Mouse (Mus musculus) cerebellum, postnatal 14 days (tissue): Measurements from ENCODE around the gene Tpst1.

ENCODE experiments used
- DNase-seq, 2 experiments: peaks; one replicate each; pipeline ENCODE4 v3.0.0; 2021; ENCODE audit warnings: mixed read lengths in 2 of 2

Gene Tpst1

DNA sequence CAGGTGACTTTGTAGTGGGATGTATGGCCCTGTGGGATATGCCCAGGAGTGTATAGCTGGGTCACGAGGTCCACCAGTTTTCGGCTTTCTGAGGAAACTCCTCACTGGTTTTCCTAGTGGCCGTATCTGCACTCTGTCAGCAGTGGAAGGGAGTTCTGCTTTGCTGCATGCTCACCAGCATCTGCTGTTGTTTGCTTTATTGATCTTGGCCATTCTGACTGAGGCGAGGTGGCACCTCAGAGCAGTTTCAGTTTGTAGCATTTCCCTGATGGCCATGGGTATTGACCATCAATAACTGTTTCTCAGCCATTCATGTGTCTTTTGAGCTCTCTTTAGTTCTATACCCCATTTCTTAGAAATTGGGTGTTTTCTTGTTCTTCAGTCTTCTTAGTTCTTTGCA is 17.4 kb upstream of the Tpst1 start:
- DNase-seq = no peak

- no peak for DNase-seq
These were observed 16.8 kb upstream of the Tpst1 start for GRCm38 (mm10) chr5:130056303-130056702.

- DNase-seq = peak; percentile 39 to 47
These were observed 13.5 kb upstream of the Tpst1 start for GRCm38 (mm10) chr5:130059413-130060328.

DNA sequence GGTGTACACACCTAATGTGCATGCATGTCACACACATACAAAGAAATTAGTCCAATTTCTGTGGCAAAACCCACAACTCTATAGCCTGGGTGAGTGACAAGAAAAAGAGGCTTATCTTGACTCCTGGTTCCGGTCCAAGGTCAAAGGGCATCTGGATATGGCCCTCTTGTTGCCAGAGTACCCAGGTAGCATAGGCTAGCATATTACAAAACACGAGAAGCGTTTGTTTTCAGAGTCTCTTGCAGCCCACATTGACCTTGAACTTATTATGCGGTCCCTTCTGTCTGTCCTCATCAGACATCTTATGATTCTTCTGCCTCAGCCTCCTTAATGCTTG is 12.8 kb upstream of the Tpst1 start:
- DNase-seq = no peak

GRCm38 (mm10) chr5:130062096-130062495 is 11.0 kb upstream of the Tpst1 start:
- no peak for DNase-seq

DNA sequence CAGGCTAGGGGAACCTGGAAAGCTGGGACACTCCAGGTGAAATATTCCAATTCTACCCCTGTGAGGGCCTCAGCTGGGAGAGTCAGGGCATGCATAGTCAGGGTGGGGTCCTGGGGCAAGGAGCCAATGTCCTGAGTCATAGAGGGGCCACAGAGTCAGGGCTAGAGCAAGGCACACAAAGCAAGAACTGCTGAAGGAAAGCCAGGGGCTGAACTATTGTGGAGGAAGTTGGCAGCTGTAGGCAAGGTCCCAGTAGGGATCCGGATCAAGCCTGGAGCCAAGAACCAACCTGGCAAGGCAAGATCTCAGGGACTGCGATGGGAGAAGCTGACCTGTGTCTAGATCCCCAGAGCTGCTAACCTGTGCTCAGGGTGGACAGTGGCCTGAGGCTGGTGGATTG is 9.4 kb upstream of the Tpst1 start:
- peak; percentile 70 to 77 for DNase-seq

DNA sequence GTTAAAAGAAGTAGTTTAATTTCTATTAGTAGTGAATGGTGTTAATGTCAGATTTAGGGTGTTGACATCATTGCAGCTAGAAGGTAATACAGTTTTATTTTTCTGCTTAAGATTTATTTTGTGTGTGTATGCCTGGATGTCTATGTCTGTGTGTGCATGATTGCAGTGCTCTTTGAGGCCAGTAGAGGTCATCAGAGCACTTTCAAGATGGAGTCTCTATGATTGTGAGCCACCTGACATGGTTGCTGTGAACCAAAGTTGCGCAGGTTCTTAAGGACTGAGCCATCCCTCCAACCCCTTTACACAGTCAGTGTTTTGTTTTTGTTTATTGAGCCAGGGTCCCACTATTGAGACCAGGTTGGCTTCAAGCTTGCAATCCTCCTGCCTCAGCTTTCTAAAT is 7.5 kb upstream of the Tpst1 start:
- DNase-seq = no peak

DNA sequence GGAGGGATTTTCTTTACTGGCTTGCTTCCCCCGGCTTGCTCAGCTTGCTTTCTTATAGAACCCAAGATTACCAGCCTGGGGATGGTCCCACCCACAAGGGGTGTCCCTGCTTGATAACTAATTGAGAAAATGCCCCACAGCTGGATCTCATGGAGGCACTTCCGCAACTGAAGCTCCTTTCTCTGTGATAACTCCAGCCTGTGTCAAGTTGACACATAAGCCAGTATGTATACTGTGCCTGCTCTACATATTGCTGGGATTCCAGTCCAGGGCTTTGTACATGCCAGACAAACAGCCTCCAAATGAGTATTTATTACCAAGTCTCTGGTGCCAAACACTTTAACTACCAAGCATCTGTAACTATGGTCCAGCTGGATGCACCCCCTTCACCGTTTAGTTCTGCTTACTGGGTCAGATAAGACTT is 5.3 kb upstream of the Tpst1 start:
- no peak for DNase-seq

DNA sequence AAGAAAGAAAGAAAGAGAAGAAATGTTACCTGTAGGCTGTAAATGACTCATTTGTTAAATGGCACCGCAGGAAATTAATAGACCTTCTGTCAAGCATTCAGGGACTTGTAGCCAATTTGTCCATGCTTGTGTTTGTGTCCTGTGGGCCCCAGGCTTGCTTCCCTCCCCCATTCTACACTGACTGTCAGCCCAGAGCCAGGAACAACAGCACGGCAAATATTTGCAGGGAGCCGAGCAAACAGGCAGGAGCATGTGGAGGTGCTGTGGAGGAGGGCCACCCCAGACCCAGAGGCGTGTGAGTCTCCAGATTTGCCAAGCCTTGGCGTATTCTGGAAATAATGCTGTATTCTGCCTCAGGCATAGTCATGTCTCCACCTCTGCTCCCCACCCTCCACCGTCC is 1.4 kb downstream of the Tpst1 start:
- DNase-seq = peak in 1 of 2 experiments; percentile 24

GRCm38 (mm10) chr5:130076396-130076795 is 3.3 kb downstream of the Tpst1 start:
- DNase-seq = peak; percentile 41 to 62

- no peak for DNase-seq
These were observed 5.1 kb downstream of the Tpst1 start for GRCm38 (mm10) chr5:130078096-130078833.

DNA sequence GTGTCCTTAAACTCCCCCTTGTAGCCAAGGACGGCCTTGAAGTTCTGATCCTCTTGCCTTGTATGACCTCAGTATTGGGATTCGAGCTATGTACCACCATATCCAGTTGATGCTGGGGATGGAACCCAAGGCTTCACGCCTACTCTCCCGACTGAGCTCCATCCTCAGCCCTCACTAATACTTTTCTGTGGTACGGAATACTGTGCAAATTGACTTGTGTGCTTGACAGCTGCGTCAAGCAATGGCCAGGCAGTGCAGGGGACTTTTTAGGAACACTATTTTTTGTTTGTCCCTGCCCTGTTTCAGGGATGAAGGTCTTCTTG is 5.7 kb downstream of the Tpst1 start:
- DNase-seq = no peak

DNA sequence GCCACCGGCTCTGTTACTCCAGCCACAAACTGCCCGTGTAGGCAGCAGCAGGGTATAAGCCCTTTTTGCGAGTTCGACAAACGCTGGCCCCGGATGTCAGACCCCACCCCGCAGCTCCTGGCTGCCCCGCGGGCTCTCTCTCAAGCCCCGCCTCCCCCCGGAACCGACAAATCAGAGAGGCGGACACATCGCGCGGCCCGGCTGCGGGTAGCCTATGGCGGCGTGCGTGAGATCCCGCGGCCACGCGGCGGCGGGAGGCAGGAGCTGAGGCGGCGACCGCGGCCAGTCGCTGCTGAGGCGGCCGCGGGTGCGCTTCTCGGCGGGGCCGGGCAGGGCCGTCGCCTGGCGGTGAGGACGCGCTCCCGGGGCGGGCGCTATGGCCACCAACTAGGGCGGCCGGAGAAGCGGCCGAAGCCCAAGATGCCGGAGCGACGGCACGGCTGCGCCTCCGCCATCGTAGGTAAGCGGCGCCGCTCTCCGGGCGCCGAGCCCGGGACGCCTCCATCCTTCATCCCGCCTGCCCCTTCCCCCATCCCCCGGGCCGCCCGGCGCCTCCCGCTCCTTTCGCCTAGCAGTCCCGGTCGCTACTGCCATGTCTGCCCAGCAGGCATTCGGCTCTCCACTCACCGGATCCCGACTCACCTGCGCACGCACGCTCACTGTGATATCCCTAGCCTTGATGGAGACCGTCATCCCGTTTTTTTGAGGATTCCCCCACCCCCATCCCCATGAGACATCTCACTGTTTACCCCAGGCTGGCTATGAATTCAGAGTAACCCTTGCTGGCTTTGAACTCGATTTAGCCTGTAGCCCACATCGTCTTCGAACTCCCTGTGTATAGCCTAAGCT is 6.3 kb downstream of the Tpst1 start:
- DNase-seq = peak; percentile 97 to 99

DNA sequence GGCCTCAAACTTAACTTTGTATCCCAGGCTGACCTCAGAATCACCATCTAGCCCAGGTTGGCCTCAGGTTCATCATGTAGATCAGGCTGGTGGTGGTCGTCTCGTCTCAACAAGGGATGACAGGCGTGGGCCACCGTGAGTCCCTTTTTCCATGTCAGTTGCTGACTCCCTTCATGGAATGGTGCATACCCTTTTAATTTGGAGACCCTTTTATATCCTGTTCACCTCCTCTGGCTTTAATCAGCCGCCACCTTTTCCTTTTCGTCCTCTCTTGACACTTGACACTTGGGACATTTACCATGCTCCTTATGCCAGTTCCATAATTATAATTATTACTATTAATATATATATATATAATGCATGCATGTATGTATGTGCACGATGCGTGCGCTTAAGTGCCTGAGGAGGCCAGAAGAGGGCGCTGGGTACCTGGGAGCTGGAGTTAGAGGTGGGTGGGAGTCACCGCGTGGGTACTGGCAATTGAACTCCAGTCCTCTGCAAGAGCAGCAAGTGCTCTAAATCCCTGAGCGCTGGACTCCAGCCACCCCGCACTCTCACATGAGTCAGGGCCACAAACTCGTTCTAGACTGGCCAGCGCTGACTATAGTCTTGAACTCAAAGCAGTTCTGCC is 7.0 kb downstream of the Tpst1 start:
- peak; percentile 32 to 40 for DNase-seq

- peak; percentile 27 to 55 for DNase-seq
These were observed 8.2 kb downstream of the Tpst1 start for GRCm38 (mm10) chr5:130081181-130081881.

DNA sequence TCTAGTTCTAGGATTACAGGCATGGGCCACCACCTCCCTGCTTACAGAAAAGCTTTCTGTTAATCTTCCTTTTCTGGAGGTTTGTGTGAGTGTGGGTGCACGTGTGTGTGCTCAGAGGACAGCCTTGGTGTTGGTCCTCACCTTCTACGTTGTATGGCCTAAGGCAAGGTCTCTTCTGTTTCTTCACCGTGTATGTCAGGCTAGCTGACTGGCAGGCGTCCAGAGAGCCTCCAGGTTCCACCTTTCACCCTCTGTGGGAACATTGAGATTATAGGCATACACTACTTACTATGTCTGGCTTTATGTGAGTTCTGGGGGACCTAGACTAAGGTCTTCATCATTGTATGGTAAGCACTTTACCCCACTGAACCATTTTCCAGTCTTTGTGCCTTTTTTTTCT is 9.3 kb downstream of the Tpst1 start:
- DNase-seq = peak; percentile 36 to 41

- DNase-seq = no peak
These were observed 11.1 kb downstream of the Tpst1 start for GRCm38 (mm10) chr5:130084271-130084670.

GRCm38 (mm10) chr5:130088008-130088407 is 14.9 kb downstream of the Tpst1 start:
- no peak for DNase-seq

DNA sequence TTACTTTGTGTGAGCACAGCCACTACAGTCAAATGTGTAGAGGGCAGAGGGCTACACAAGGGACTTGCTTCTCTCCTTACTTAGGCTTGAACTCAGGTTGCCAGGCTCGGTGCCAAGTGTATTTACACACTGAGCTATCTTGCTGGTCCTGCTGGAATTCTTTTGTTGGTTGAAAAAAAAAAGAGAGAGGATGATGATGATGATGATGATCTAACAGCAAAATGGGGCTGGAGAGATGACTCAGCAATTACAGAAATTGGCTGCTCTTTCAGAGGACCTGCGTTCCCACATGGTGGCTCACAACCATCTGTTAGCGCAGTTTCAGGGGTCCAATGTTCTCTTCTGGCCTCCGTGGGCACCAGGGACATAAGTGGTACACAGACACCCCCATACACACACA is 15.5 kb downstream of the Tpst1 start:
- no peak for DNase-seq

DNA sequence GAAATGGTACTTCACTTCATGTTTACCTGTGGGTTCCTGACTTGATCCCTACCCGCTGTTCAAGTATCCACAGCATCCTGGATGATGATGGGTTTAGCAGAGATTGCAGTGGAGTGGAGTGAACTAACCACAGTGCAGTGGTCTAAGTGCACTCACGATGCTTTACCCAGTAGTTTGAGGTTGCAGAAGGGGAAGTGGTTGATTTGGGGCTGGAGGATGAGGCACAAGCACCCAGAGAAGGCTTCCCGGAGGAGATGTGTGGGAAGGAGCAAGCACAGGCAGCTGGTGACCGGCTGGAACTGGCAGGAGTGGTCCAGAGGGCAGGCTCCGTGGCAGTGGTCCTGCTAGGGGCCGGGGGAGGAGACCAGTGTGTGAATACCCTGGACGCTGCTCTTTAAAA is 16.1 kb downstream of the Tpst1 start:
- DNase-seq = no peak

GRCm38 (mm10) chr5:130089626-130090393 is 16.7 kb downstream of the Tpst1 start:
- no peak for DNase-seq
